Mouse (Mus musculus): Measurements from ENCODE around the gene Gja5. TPM values are rescaled to one million over a fixed set of nuclear protein-coding genes. Genes with fewer than 3 reads are reported as not detected.
A peak's percentile ranks its signal among the peaks of the same experiment; 100 is the strongest.

Gene Gja5
- polyA plus RNA-seq, 1 experiment, result 1.6 TPM

DNA sequence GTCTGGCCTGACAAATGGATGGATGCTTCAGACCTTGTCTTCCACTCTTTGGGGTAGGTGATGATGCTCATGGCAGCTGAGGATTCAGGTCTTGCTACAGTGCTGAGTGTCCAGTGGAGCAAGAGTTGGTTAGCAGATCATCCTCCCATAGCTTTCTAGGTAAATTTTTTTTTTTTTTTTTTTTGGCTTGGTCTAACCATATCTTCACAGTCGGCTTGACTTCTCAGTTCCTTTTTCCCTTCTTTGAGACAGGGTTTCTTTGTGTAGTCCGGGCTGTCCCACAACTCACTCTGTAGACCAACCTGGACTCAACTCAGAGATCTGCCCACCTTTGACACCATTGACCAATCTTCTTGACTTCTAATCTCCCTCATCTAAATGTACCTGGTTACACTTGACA, 73.0 kb downstream of the Gja5 start:
- Histone ChIP-seq H3K27ac (ENCODE audit: control insufficient read depth, insufficient read depth, low read depth, low read length, poor library complexity) (no peak overlapping the region), H3K4me1 (ENCODE audit: control insufficient read depth, insufficient read depth, low read length) (no peaks in the 10 kb centered on the region), H3K4me3 (replicated peaks; ENCODE audit: control insufficient read depth, low read depth, low read length) (no peak overlapping the region)
- TF ChIP-seq CTCF (IDR thresholded peaks at IDR 0.05; ENCODE audit: control insufficient read depth, insufficient read depth, low read length), result no peak
- no peak for TF ChIP-seq POLR2A (IDR thresholded peaks at IDR 0.05; ENCODE audit: borderline replicate concordance, control insufficient read depth, low read depth, low read length)
- WGBS, result 64% methylated on average over 2 of the region's 2 CpGs

- Histone ChIP-seq H3K27ac (ENCODE audit: control insufficient read depth, insufficient read depth, low read depth, low read length, poor library complexity) (no peak overlapping the region), H3K4me1 (ENCODE audit: control insufficient read depth, insufficient read depth, low read length) (no peaks in the 10 kb centered on the region), H3K4me3 (replicated peaks; ENCODE audit: control insufficient read depth, low read depth, low read length) (no peak overlapping the region)
- WGBS, result 79% methylated on average over 6 of the region's 6 CpGs
- no peak for TF ChIP-seq POLR2A (IDR thresholded peaks at IDR 0.05; ENCODE audit: borderline replicate concordance, control insufficient read depth, low read depth, low read length)
- TF ChIP-seq CTCF (IDR thresholded peaks at IDR 0.05; ENCODE audit: control insufficient read depth, insufficient read depth, low read length), result no peak
Measured at GRCm38 (mm10) chr3:96978469-96978868, 74.0 kb downstream of the Gja5 start.

DNA sequence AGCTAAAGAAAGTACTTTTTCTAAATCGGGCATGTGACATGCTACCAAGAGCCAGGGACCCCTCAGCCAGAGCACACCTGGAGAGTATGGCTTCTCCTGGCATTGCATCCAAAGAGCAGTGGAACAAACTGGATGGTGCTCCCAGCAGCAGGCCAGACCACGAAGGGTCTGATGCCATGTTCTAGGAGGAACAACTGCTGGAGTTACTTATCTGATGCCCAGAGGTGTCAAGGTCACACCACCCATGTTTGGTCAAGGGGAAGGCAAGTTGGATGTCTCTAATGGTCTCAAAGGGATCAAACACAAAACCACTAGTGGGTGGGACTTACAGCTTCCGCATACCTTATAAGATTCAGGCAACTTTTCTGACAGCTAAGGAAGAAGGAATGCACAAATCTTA, 74.5 kb downstream of the Gja5 start:
- 75% methylated on average over 3 of the region's 3 CpGs for WGBS
- H3K4me3 ChIP-seq (replicated peaks; ENCODE audit: control insufficient read depth, low read depth, low read length), result no peak overlapping the region
- TF ChIP-seq POLR2A (IDR thresholded peaks at IDR 0.05; ENCODE audit: borderline replicate concordance, control insufficient read depth, low read depth, low read length) (no peak), CTCF (IDR thresholded peaks at IDR 0.05; ENCODE audit: control insufficient read depth, insufficient read depth, low read length) (no peak)
- H3K4me1 ChIP-seq (ENCODE audit: control insufficient read depth, insufficient read depth, low read length), result no peaks in the 10 kb centered on the region
- H3K27ac ChIP-seq (ENCODE audit: control insufficient read depth, insufficient read depth, low read depth, low read length, poor library complexity), result no peak overlapping the region

DNA sequence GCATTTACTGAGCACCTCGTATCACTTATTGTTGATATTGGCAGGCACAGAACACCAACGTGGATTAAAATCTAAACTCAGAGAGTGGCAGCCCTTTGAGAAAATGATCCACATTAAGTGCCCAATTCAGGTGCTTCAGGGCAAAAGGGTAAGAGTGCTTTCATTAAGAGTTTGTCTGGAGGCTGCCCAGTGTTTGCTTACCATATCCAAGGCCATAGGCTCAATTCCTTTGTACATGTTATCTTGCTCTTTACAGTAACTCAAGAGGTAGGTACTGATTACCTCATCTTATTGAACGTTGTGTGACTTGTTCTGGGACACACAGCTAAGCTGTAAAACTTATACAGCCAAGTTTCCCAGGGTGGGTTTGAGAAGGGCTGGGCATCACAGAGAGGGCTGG, 77.3 kb downstream of the Gja5 start:
- H3K27ac ChIP-seq (ENCODE audit: control insufficient read depth, insufficient read depth, low read depth, low read length, poor library complexity), result no peak overlapping the region
- WGBS, result 75% methylated on average over 3 of the region's 3 CpGs
- no peak for TF ChIP-seq CTCF (IDR thresholded peaks at IDR 0.05; ENCODE audit: control insufficient read depth, insufficient read depth, low read length)
- no peak for TF ChIP-seq POLR2A (IDR thresholded peaks at IDR 0.05; ENCODE audit: borderline replicate concordance, control insufficient read depth, low read depth, low read length)
- no peak overlapping the region for H3K4me3 ChIP-seq (replicated peaks; ENCODE audit: control insufficient read depth, low read depth, low read length)
- no peaks in the 10 kb centered on the region for H3K4me1 ChIP-seq (ENCODE audit: control insufficient read depth, insufficient read depth, low read length)

DNA sequence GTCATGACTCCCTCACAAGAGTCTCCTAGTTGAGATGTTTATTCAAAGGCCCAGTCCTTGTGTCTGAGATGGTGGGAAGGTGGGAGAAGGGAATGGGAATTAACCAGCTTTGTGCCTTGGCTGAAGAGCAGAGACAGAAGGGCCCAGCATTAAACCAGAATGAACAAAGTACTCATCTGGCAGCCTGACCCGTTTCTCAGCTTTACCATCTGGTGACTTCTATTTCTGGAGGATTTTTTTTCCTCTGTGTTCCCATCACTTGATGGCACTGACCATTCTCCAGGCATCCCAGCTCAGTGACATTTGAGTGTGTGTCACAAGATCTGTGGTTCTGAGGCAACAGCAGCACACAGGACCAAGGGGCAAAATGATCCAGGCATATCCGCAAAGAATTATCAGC, 78.2 kb downstream of the Gja5 start:
- WGBS, result 78% methylated on average over 2 of the region's 2 CpGs
- Histone ChIP-seq H3K27ac (ENCODE audit: control insufficient read depth, insufficient read depth, low read depth, low read length, poor library complexity) (no peak overlapping the region), H3K4me1 (ENCODE audit: control insufficient read depth, insufficient read depth, low read length) (no peaks in the 10 kb centered on the region), H3K4me3 (replicated peaks; ENCODE audit: control insufficient read depth, low read depth, low read length) (no peak overlapping the region)
- TF ChIP-seq POLR2A (IDR thresholded peaks at IDR 0.05; ENCODE audit: borderline replicate concordance, control insufficient read depth, low read depth, low read length), result no peak
- no peak for TF ChIP-seq CTCF (IDR thresholded peaks at IDR 0.05; ENCODE audit: control insufficient read depth, insufficient read depth, low read length)

- WGBS, result 74% methylated on average over 3 of the region's 3 CpGs
- TF ChIP-seq CTCF (IDR thresholded peaks at IDR 0.05; ENCODE audit: control insufficient read depth, insufficient read depth, low read length) (no peak), POLR2A (IDR thresholded peaks at IDR 0.05; ENCODE audit: borderline replicate concordance, control insufficient read depth, low read depth, low read length) (no peak)
- H3K27ac ChIP-seq (ENCODE audit: control insufficient read depth, insufficient read depth, low read depth, low read length, poor library complexity), result no peak overlapping the region
Measured at GRCm38 (mm10) chr3:96992526-96992925, 88.0 kb downstream of the Gja5 start.

DNA sequence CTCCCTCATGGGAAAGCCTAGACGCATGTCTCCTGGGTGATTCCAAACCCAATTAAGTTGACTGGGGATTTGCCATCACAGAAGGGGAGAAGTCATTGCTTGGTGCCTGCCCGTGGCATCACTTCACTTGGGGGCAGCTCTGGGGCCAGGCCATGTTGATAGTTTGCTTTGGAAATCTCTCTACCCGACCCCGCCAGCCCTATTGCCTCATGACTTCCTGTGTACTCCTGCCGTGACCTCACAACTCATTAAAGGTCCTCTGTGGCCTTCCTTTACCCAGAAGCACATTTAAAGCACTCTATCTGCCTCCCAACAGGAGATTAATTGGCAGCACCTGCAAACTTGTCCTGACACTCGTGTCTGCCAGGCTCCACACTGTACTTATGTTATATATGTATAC, 93.3 kb downstream of the Gja5 start:
- TF ChIP-seq POLR2A (IDR thresholded peaks at IDR 0.05; ENCODE audit: borderline replicate concordance, control insufficient read depth, low read depth, low read length) (no peak), CTCF (IDR thresholded peaks at IDR 0.05; ENCODE audit: control insufficient read depth, insufficient read depth, low read length) (no peak)
- H3K4me3 ChIP-seq (replicated peaks; ENCODE audit: control insufficient read depth, low read depth, low read length), result no peak overlapping the region
- no peak overlapping the region for H3K27ac ChIP-seq (ENCODE audit: control insufficient read depth, insufficient read depth, low read depth, low read length, poor library complexity)
- peaks cover 2% of the 10 kb centered on the region; the same call in 1 of the 2 replicates for H3K4me1 ChIP-seq (ENCODE audit: control insufficient read depth, insufficient read depth, low read length)
- 22% methylated on average over 6 of the region's 6 CpGs for WGBS

More at GRCm38 (mm10) chr3:96992526-96992925, 88.0 kb downstream of the Gja5 start:
- Histone ChIP-seq H3K4me3 (replicated peaks; ENCODE audit: control insufficient read depth, low read depth, low read length) (no peak overlapping the region), H3K4me1 (ENCODE audit: control insufficient read depth, insufficient read depth, low read length) (no peaks in the 10 kb centered on the region; the same call in 1 of the 2 replicates)

GRCm38 (mm10) chr3:97003111-97003510, 98.6 kb downstream of the Gja5 start:
- 60% methylated on average over 10 of the region's 10 CpGs for WGBS
- Histone ChIP-seq H3K27ac (ENCODE audit: control insufficient read depth, insufficient read depth, low read depth, low read length, poor library complexity) (peak overlapping the region; percentile 44), H3K4me3 (replicated peaks; ENCODE audit: control insufficient read depth, low read depth, low read length) (no peak overlapping the region), H3K4me1 (ENCODE audit: control insufficient read depth, insufficient read depth, low read length) (peaks cover 5% of the 10 kb centered on the region; the same call in 1 of the 2 replicates)
- no peak for TF ChIP-seq POLR2A (IDR thresholded peaks at IDR 0.05; ENCODE audit: borderline replicate concordance, control insufficient read depth, low read depth, low read length)
- TF ChIP-seq CTCF (IDR thresholded peaks at IDR 0.05; ENCODE audit: control insufficient read depth, insufficient read depth, low read length), result no peak

DNA sequence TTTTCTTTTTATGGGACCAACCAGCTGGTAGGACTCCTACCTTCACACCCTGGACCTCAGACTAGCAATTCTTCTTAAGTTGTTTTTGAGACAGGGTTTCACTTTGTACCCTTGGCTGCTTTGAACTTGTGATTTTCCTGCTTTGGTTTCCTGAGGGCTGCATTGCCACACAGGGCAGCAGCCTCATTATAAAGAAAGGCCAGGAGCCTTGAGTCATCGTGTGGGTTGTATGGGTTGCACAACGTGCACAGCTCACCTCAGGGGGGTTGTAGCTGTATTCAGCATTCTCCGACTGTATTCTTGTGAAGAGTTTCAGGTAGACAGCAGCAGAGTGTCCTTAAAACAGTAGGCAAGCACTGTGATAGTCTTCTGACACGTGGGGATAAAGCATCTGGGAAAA, 100.0 kb downstream of the Gja5 start:
- peaks cover 5% of the 10 kb centered on the region; the same call in 1 of the 2 replicates for H3K4me1 ChIP-seq (ENCODE audit: control insufficient read depth, insufficient read depth, low read length)
- TF ChIP-seq POLR2A (IDR thresholded peaks at IDR 0.05; ENCODE audit: borderline replicate concordance, control insufficient read depth, low read depth, low read length), result no peak
- TF ChIP-seq CTCF (IDR thresholded peaks at IDR 0.05; ENCODE audit: control insufficient read depth, insufficient read depth, low read length), result no peak
- WGBS, result 20% methylated on average over 4 of the region's 4 CpGs
- H3K4me3 ChIP-seq (replicated peaks; ENCODE audit: control insufficient read depth, low read depth, low read length), result no peak overlapping the region
- H3K27ac ChIP-seq (ENCODE audit: control insufficient read depth, insufficient read depth, low read depth, low read length, poor library complexity), result peak overlapping the region; percentile 14; the same call in 1 of the 2 replicates

Data from bone marrow, adult 2 months (tissue).